Mouse (Mus musculus): Measurements from ENCODE around the gene Rap1gap.
A peak's percentile ranks its signal among the peaks of the same experiment; 100 is the strongest.

Gene Rap1gap

DNA sequence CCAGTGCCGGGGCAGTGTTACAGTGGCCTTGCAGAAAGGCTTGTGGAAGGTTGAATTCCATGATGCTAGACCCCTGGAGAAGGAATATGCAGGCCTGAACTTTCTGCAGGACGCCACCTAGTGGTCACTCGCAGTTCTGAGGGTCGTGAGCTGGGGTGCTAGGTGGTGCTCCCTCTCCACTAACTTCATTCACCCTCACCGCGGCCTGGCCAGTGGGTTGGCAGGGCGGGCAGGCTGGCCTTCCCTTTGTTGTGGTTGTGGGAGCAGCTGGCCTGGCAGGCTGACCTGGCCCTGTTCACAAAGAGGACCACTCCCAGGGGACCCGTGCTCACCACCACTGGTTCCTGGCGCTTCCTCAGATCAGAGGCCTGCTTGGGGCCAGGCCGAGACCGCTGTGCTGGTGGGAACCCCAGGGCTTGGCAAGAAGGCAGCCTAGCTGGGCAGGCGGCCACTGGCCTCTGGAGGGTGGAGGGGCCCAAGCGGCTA is 80.0 kb downstream of the Rap1gap start:
- no peak for DNase-seq (ENCODE audit: low spot score in 2 of 2)

DNA sequence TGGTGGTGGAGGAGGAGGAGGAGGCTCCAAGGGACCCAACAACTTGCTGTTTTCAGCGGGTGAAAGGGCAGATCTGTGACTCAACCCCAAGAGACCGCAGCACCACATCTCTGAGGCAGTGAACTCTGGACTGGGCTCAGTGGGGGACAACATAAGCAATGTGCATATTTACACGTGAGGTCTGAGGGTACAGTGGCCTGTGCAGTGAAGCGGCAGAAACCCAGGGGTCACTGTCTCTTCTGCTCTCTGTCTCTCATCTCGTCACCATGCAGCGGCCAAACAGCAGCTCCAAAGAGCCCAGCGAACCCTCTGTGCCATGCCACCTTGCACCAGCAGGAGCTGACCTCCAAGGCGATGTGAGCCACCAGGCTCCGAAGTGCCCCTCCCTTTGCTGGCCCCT is 82.6 kb downstream of the Rap1gap start:
- no peak for DNase-seq (ENCODE audit: low spot score in 2 of 2)

DNA sequence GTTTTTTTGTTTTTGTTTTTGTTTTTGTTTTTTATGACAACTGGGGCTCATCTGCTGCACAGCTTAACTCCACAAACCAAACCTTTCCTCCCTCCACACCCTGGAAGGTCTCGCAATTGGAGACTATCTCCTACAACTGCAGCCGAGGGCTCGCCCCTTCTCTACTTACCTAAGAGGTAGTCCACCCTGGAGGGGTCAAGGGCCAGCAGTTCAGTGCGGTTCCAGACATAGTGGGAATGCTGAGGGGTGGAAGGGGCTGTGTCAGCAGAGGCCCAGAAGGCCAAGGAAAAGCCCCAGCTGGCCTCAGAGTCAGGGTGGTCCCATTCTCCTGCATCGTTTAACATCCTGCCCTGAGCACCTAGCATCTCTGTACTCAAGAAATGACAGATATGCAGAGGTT is 83.1 kb downstream of the Rap1gap start:
- no peak for DNase-seq (ENCODE audit: low spot score in 2 of 2)

DNA sequence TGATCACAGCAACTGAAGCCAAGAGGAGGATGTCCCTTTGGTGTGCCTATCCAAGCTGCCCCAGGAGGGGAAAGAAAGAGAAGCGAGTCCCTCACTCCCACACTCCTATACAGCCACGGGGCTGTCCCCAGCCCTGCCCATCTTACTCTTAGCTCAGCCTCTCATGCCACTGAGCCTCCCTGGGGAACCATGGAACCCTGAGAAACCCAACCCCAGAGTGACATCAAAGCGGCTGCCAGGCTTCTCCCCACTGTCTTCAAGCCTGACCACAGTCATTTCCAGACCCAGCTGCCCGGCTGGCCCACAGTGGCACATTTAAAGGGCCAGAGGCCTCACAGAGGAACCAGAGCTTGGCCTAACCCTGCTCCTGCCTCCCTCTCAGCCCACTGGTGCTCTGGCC is 84.2 kb downstream of the Rap1gap start:
- DNase-seq (ENCODE audit: low spot score in 2 of 2): no peak

DNA sequence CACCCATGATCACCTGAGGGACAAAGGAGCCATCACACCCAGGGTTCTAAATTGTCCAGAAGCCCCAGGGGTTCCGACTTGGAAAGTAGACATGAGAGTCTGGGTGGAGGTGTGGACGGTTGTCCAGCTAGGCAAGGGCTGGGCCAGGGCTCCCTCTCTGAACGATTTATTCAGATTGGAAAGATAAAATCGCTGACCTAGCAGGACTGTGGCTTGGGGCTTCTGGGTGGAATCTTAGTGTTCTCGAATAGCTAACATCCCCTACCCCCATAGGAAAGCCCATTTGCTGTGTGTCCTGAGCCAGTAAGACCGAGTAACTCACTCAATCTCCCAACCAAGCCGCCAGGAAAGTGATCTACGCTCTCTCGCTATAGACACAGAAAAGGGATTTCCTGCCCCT is 85.2 kb downstream of the Rap1gap start:
- DNase-seq (ENCODE audit: low spot score in 2 of 2): no peak

DNA sequence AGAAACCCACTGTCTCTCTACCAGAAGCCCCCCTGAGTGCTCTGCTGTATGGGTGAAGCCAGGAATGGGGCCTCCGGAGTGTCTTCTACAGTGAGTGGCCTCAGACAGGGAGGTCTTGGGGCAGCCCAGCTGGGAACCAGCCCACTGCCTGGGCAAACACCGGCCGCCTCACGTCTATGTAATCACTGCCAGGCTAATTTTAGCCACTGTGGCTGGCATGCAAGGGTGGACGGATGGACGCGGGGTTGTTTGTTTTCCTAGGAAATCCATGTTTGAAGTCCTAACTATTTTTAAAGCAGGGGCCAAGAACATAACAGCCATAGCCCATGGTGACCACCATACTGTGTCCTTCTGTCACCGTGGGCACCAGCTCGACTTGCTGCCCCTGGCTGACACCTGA is 85.6 kb downstream of the Rap1gap start:
- DNase-seq (ENCODE audit: low spot score in 2 of 2): no peak

DNA sequence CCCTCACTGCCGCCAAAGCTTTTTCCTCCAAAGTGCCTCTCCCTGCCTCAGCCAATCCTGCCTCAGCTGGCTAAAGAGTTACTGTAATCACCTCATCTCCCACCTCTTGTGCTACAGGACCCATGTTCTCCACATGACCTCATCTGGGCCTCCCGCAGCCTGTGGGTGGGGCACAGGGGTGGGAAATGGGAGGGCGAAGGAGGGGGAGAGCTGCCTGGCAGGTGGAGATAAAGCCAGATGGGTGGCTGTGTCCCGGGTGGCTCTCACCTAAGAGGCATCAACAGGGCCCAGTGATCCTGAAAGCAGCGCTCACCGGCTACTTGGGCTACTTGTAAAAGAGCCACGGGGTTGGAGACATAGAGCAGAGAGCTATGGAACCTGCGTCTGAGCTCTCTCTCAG is 86.8 kb downstream of the Rap1gap start:
- DNase-seq (ENCODE audit: low spot score in 2 of 2): no peak

DNA sequence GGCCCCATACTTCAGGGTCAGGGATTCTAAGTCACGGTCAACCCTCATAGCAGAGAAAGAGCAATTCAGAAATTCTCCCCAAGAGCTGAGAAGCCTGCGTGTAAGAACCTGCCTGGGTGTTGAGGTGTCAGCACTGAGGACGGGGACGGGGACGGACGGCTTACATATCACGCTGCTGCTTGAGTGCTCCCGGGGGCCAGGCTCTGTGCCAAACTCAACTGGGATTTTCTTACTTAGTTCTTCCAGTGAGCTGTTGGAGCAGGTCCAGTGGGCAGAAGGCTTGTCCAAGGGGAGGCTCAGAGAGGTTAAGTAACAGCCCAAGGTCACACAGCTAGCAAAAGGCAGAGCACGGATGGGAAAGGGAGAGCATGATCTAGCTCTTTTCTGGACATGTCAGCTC is 87.2 kb downstream of the Rap1gap start:
- DNase-seq (ENCODE audit: low spot score in 2 of 2): peak; percentile 43 to 49

DNA sequence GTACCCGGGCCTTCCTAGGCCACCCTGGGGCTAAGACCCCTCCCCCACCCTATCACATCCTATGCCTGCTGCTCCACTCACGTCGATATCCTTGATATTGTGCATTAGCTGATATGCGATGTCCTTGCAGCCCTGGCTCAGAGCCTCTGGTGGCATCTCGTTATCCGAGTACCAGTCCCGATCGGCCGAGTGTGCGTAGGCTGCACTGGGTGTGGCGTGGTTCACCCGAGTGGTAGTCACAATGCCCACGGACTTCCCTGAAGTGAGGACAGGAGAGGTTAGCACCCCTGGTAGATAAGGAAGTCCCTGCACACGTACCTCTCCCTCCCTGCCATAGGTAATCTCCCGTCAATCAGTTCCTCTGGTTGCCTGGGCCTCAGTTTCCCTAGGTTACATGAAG is 87.9 kb downstream of the Rap1gap start:
- no peak for DNase-seq (ENCODE audit: low spot score in 2 of 2)

DNA sequence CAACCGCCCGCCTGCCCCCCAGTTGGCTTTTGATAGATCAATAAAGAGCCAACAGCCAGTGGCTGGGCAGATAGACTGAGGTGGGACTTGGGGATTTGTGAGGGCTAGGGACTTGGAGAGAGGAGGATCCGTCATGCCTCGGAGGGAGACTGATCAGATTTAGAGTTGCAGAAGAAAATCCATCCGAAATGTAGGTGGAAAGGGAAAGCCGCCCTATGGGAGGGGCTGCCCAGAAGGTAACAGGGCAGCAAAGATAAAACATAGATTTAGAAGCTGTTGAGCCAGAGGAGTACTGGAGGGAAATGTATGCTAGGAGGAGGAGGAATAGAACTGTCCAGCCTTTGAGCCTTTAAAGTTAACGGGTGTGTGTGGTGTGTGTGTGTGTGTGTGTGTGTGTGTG is 88.7 kb downstream of the Rap1gap start:
- no peak for DNase-seq (ENCODE audit: low spot score in 2 of 2)

DNA sequence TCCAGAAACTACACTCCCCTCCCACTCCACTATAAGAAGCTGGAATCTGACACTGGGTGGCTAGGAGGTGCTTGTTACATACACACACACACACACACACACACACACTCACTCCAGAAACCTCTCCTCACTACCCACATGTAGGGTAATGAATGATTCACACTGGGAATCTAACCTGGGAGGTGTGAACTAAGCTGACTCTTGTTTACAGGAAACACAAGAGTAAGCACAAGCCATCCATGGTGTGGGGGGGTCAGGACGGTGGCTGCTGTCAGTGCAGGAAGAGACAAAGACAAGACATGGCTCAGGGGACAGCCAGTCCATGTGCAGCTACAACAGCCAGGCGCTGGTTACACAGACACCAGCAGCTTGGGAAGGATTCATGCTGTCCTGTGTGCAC is 89.9 kb downstream of the Rap1gap start:
- DNase-seq (ENCODE audit: low spot score in 2 of 2): no peak

DNA sequence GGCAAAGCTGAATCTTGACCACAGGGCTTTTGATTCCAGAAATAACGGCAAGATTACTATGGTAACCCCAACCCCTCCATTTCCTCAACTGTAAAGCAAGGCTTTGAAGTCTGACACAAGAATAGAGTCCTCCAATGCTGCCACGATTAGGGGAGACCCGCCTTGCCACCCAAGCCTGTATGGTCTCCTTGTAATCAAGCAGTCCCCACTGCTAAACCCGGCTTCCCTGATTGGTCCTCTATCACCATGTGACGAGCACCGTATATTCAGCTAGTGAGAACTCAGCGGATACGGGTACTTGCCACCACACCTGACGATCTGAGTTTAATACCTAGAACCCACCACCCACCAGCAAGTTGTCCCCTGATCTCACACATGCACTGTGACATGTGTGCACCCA is 98.4 kb downstream of the Rap1gap start:
- DNase-seq (ENCODE audit: low spot score in 2 of 2): no peak

DNA sequence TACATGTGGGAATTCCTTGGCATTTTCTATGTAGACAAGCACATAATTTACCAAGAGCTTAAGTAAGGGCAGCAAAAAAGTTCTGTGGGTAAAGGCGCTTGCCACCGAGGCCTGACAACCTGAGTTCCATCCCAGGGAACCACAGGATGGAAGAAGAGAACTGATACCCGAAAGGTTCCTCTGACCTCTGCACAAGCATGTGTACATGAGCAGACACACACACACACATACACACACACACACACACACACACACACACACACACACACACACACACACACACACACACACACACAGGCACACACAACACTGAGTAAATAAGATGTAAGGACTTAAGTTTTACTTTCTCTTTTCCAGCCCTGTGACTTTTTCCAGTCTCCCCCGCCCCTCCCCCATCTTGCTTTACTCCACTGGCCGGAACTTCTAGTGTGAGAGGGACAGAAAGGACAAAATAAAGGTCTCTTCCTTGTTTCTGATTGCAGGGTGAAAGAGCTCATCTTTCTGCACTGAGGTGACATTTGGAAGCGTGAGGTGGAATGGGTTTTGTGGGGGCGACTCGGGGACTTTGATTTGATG is 99.5 kb downstream of the Rap1gap start:
- no peak for DNase-seq (ENCODE audit: low spot score in 2 of 2)

DNA sequence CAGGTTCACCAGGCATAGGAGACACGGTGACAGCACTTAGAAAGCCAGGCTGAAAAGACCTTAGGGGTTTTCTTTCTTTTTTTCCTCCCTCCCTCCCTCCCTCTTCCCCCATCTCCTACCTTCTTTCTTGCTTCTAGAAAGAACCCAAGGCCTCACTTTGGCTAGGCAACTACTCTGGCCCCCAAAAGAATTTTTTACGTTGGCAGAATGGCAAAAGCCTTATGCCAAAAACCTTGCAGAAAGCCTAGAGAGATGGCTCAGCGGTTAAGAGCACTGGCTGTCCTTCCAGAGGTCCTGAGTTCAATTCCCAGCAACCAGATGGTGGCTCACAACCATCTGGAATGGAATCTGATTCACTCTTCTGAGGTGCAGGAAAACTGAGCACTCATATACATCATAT is 100.1 kb downstream of the Rap1gap start:
- DNase-seq (ENCODE audit: low spot score in 2 of 2): no peak

DNA sequence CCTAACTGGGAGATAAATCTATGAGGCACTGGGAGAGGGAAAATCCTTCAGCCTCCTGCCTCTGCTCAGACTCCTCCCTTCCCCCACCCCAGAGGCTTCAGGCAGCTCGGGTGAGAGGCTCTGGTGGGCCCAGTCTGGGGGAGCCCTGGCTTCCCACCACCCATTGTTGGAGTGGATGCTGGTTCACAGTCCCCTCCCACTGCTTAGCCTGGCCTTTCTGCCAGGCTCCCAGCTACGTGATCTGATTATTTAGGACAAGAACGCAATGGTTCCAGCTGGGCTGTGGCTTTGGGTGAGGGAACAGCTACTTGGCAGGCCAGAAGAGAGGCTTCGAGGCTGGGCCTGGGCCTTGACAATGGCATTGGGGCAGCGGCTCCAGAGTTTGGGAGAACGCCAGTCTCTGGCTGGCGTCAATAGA is 101.0 kb downstream of the Rap1gap start:
- no peak for DNase-seq (ENCODE audit: low spot score in 2 of 2)

DNA sequence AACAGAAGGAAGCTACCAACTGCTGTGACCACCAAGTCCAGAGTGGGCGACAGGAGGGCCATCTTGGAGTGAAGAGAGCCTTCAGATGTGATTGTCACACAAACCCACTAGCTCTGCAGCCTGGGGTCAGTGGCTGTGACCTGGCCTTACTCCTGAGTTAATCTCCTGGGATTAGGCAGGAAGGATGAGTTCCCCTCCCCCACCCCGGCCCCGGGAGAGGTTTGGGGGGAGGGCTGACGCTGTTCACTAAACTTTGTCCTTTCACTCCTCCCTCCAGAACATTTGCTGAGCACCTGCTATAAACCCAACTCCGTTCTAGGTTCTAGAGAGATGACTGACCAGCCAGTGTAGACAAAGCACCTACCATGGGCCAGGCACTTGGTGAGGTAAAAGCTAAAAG is 101.8 kb downstream of the Rap1gap start:
- no peak for DNase-seq (ENCODE audit: low spot score in 2 of 2)

DNA sequence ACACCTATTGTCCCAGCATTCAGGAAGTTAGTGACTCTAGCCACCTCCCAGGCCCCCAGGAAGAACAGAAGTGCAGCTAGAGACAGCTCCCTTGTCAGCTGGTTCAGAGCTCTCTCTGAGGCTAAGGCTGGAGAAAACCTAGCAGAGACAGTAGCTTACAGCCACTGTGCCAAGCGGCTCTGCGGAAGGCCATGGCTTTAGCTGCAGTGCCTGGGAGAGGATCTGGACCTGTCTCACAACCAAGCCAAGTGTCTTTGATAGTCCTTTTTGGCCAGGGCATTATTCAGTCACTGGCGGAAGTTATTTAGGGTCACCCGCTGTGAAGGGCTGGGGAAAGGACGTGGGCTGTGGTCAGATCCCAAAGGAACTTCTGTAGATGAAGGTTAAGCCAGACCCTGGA is 103.9 kb downstream of the Rap1gap start:
- DNase-seq (ENCODE audit: low spot score in 2 of 2): no peak

DNA sequence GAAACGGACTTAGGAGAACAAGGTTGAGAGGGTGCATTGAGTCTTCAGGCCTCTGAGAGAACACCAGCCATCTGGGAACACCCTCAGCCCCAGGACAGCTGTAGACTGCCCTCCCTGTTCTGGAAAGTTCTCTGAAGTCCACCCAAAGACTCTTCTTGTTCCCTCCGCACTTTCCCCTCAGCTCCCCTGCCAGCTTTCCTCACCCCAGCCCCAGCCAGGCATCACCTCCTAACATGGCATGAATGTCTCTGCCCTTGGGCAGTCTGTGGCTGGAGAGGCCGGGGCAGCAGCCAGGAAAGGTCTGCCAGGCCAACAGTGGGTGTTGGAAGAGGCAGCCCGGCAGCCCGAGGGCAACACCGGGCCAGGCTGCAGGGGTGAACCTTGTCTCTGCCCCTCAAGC is 104.3 kb downstream of the Rap1gap start:
- no peak for DNase-seq (ENCODE audit: low spot score in 2 of 2)

DNA sequence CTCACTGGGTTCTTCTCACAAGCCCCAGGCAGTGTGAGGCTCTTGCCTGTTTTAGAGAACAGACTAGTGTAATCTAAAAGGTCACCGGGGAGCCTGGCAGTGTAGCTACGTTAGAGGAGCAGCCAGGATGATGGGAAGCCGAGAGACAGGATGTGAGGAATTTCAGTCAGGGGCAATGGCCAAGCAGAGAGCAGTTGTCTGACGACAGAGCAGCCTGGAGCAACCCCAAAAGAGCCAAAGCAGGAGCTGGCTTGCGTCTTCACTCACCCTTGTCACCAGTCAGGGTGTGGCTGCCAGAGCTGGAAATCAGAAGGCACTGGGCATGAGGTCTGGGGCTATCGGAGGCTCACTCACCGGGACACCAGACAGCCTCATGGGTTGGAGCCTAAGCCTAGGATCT is 105.1 kb downstream of the Rap1gap start:
- no peak for DNase-seq (ENCODE audit: low spot score in 2 of 2)

DNA sequence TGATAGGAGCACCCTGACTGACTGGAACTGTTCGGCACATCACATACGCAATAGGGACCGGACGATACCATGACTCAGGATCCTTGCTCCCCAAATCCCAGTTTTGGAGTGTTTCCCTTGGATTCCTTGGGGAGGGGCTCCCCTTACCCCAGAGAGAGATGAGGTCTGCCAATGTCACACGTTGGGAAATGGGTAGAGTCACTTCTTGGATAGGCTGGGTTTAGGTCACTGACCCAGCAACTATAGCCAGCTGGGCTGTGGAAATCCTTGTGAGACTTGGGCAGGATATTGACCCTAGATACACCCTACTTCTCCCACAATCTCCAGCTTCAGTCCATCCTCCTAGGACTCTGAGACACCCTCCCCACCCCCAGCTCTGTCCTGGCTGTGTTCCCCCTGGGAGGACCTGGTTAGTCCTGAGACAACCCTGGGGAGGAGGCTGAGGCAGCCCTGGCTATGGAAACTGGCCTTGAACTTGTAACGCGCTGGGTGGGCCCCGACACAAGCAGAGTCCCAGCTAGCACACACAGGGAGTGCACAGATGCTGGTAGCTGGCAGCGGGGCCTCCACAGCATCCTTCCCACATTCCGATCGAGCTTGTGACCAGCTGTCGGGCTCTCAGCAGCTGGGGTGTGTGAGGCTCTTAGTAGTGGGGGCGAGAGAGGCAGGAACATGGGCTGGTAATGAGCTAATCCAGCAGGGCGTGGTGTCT is 106.5 kb downstream of the Rap1gap start:
- DNase-seq (ENCODE audit: low spot score in 2 of 2): no peak

DNA sequence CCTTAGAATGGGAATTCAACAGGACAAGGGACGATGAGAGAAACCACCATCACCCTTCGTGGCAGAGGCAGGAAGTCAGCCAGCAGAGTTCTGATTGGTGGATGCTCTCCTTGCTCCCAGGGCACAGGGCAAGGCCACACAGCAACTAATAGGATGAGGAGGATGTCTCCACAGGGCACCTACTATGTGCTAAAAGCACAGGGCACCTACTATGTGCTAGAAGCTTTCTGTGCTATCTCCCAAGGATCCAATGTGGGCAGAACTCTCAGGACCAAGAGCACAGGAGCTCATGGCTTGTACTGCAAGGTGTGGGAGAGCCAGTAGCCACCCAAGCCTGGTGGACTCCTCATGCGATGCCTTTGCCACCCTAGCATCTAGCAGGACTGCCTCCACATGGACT is 107.2 kb downstream of the Rap1gap start:
- no peak for DNase-seq (ENCODE audit: low spot score in 2 of 2)

DNA sequence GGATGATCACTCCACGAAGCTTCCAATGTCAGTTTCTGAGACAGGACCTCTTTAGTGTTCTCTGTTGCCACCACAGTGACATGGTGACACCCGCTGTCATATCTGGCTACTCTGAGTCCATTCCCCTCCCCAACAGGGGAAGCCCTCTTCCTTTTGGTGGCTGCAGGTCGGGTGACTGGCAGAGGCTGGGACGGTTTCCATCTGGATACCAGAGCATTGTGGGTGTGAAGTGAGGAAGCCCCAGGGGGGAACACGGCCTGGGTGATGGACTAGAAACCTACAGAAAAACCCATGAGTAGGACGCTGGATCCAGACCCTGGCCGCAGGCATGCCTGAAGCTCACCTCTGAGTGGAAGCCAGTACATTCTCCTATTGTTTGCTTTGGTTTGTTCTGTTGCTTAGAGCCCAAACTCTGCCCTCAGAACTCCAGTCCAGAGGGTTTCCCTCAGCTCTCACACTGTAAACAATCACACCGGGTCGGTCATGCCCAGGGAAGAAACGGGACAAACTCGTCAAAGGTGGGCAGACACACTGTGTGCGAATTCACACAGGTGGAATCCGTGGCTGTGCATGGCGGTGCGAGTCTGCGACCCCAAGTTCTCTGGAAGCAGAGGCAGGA is 108.0 kb downstream of the Rap1gap start:
- no peak for DNase-seq (ENCODE audit: low spot score in 2 of 2)

DNA sequence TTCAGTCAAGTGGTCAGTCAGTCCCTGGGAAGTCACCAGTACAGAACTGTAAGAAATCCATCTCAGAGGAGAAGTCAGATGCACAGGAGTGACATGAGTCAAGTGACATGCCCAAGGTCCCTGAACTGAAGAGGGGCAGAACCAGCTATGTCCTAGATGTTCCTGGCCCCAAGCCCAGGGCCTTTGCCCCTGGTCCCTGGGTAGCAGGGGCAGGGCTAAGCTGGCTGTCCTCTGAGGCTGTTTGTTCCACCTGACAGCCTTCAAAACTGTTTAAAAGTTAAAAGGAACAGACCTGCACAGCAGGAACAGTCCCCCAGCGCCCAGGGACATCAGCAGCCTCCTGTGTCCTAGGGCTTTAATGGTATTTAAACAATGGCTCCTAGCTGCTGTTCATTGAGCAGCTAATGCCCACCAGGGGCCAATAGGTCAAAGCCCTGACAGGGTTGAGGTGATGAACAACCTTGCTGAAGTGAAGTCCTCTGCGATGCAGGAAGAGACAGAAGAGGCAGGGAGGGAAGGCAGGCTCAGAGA is 108.9 kb downstream of the Rap1gap start:
- DNase-seq (ENCODE audit: low spot score in 2 of 2): no peak

All from urinary bladder, adult 18-20 months (tissue).